In the genomic region with DNA sequence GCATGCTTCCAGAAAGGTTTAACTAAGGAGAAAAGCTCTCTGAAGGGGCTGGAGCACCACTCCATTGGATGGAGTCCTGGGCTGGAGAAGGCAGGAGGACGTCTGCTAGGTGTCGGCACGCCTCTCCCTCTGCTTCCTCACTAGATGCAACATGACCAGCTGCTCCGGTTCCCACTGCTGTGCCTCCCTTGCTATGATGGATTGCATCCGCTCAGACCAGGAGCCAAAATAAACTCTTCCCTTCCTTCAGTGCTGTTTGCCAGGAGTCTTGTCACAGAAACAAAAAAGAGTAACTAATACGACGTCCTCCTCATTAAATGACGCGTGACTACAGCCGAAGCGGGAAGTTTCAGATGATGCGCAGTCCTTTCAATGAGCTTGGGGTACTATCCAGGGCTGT, we compare ENCODE assay signal across 12 mouse cellular contexts.
DNase-seq lines count a peak whose midpoint lies in the region; ATAC-seq lines count a peak whose summit lies in the region.
"Had no signal": no experiment of that assay in that cellular context is flagged by ENCODE, and none has a peak within 500 bp of the region (broad histone marks: within the 10 kb centered on the region; RNA-seq: fewer than 3 reads in every experiment).

No protein-coding gene starts in this region.

- H3K4me2 ChIP-seq in forebrain, embryonic 11.5 days (ENCODE audit: low read depth, low read length, severe bottlenecking) = no peak overlapping the region
- no peak overlapping the region for H3K4me2 ChIP-seq in heart, embryonic 14.5 days (ENCODE audit: low read length)
- no peak overlapping the region for H3K4me2 ChIP-seq in kidney, embryonic 15.5 days

- H3K4me3 ChIP-seq in forebrain, embryonic 11.5 days (ENCODE audit: low read depth, low read length) = no peak overlapping the region
- no peak overlapping the region for H3K4me3 ChIP-seq in forebrain, embryonic 10.5 days
- H3K4me3 ChIP-seq in heart, embryonic 14.5 days (ENCODE audit: control insufficient read depth in 1 of 2, insufficient read depth in 1 of 2, low read depth in 1 of 2, low read length in 2 of 2) = no peak overlapping the region
- no peak overlapping the region for H3K4me3 ChIP-seq in kidney, embryonic 15.5 days (replicated peaks)
- H3K4me3 ChIP-seq: erythroblast, embryonic 14.5 days had no signal

- no peak for ATAC-seq in forebrain, embryonic 11.5 days (replicated peaks; ENCODE audit: low FRiP score)
- ATAC-seq in heart, embryonic 14.5 days (ENCODE audit: insufficient number of reproducible peaks, insufficient read depth, low FRiP score, low read depth) = peak; percentile 44; the same call in 1 of the 2 replicates
- ATAC-seq in kidney, embryonic 15.5 days (replicated peaks; ENCODE audit: low FRiP score) = peak; percentile 68; the same call in 1 of the 2 replicates
- ATAC-seq: hindbrain, postnatal 0 days had no signal

- no peak overlapping the region for H3K27ac ChIP-seq in forebrain, embryonic 11.5 days (ENCODE audit: low read depth, low read length)
- H3K27ac ChIP-seq in forebrain, embryonic 10.5 days = no peak overlapping the region
- H3K27ac ChIP-seq in heart, embryonic 14.5 days (replicated peaks in 1 of 2; ENCODE audit: control insufficient read depth in 1 of 2, insufficient read depth in 1 of 2, low read depth in 2 of 2, low read length in 2 of 2) = 0 out of 4 replicates have a peak overlapping the region, but pooled peaks of 1 of the 2 experiments have one; percentile 16
- peak overlapping the region; percentile 19; the same call in 1 of the 2 replicates for H3K27ac ChIP-seq in kidney, embryonic 15.5 days
- H3K27ac ChIP-seq: hindbrain, postnatal 0 days; liver, embryonic 14.5 days had no signal

- no peak overlapping the region for H3K9ac ChIP-seq in forebrain, embryonic 11.5 days (ENCODE audit: low read length)
- no peak overlapping the region for H3K9ac ChIP-seq in heart, embryonic 14.5 days (ENCODE audit: low read length)
- H3K9ac ChIP-seq in kidney, embryonic 15.5 days = no peak overlapping the region
- H3K9ac ChIP-seq: liver, embryonic 14.5 days had no signal

- no peaks in the 10 kb centered on the region for H3K27me3 ChIP-seq in forebrain, embryonic 11.5 days (ENCODE audit: control insufficient read depth, insufficient read depth, low read length)
- H3K27me3 ChIP-seq in forebrain, embryonic 10.5 days (ENCODE audit: poor library complexity, severe bottlenecking) = no peaks in the 10 kb centered on the region
- H3K27me3 ChIP-seq in heart, embryonic 14.5 days (ENCODE audit: control insufficient read depth, insufficient read depth, low read length) = peaks cover 3% of the 10 kb centered on the region; the same call in 1 of the 2 replicates
- no peaks in the 10 kb centered on the region for H3K27me3 ChIP-seq in kidney, embryonic 15.5 days

- DNase-seq in forebrain, embryonic 11.5 days (ENCODE audit: low spot score) = peak; percentile 22
- no peak for DNase-seq in forebrain, embryonic 10.5 days (ENCODE audit: extremely low spot score, low spot score)
- DNase-seq in lung, postnatal 25 days (ENCODE audit: low spot score) = peak; percentile 76
- no peak for DNase-seq in thymus, postnatal 25 days
- DNase-seq in retina, postnatal 1 day = no peak
- DNase-seq in retina, embryonic 14.5 days (ENCODE audit: low spot score) = no peak
- DNase-seq: cerebellum, adult 9-11 months had no signal

- WGBS in forebrain, embryonic 11.5 days = 95% methylated on average over 12 of the region's 12 CpGs
- 95% methylated on average over 12 of the region's 12 CpGs for WGBS in forebrain, embryonic 10.5 days
- 65% methylated on average over 12 of the region's 12 CpGs for WGBS in heart, embryonic 14.5 days
- 24% methylated on average over 12 of the region's 12 CpGs for WGBS in kidney, embryonic 15.5 days

- no peaks in the 10 kb centered on the region for H3K4me1 ChIP-seq in forebrain, embryonic 11.5 days (replicated peaks; ENCODE audit: control insufficient read depth, insufficient read depth, low read length)
- H3K4me1 ChIP-seq in forebrain, embryonic 10.5 days = peaks cover 5% of the 10 kb centered on the region; the same call in 1 of the 2 replicates
- peaks cover 34 to 50% of the 10 kb centered on the region in 2 experiments for H3K4me1 ChIP-seq in heart, embryonic 14.5 days (ENCODE audit: control insufficient read depth in 2 of 2, insufficient read depth in 2 of 2, low read length in 2 of 2)
- H3K4me1 ChIP-seq in kidney, embryonic 15.5 days = peaks cover 45% of the 10 kb centered on the region

- H3K9me3 ChIP-seq in forebrain, embryonic 11.5 days (ENCODE audit: control insufficient read depth, low read length) = no peaks in the 10 kb centered on the region
- no peaks in the 10 kb centered on the region for H3K9me3 ChIP-seq in forebrain, embryonic 10.5 days
- H3K9me3 ChIP-seq in heart, embryonic 14.5 days (ENCODE audit: control insufficient read depth, low read length) = no peaks in the 10 kb centered on the region
- H3K9me3 ChIP-seq in kidney, embryonic 15.5 days (replicated peaks) = no peaks in the 10 kb centered on the region

- no peaks in the 10 kb centered on the region for H3K36me3 ChIP-seq in forebrain, embryonic 11.5 days (ENCODE audit: control insufficient read depth, insufficient read depth, low read length)
- H3K36me3 ChIP-seq in forebrain, embryonic 10.5 days (replicated peaks) = no peaks in the 10 kb centered on the region
- H3K36me3 ChIP-seq in heart, embryonic 14.5 days (ENCODE audit: control insufficient read depth, insufficient read depth, low read length) = no peaks in the 10 kb centered on the region
- no peaks in the 10 kb centered on the region for H3K36me3 ChIP-seq in kidney, embryonic 15.5 days

Comparison
In these comparisons a context has a peak if more than half of its experiments do, and no peak if none do; other contexts are left out.
1. DNase-seq: peak in forebrain, embryonic 11.5 days (single experiment) and lung, postnatal 25 days (single experiment); none in forebrain, embryonic 10.5 days (single experiment), thymus, postnatal 25 days (single experiment), retina, postnatal 1 day (single experiment) and retina, embryonic 14.5 days (single experiment).